Mouse (Mus musculus) embryonic facial prominence, embryonic 10.5 days (tissue): ENCODE data around the gene Ttll11. TPM values are rescaled to one million over a fixed set of nuclear protein-coding genes. Genes with fewer than 3 reads are reported as not detected.
A peak's percentile ranks its signal among the peaks of the same experiment; 100 is the strongest.

Experiments
- DNase-seq: peaks from one replicate; pipeline ENCODE4 v3.0.0-alpha.2; 2017; ENCODE audit warnings: low spot score
- H3K27ac ChIP-seq: fragments of 300-500 bp; sonication (generic); replicated peaks from 2 replicates; pipeline ENCODE4 v1.5.1; 2016; ENCODE audit warnings: mild to moderate bottlenecking
- H3K27me3 ChIP-seq: fragments of 300-500 bp; sonication (generic); replicated peaks from 2 replicates; pipeline ENCODE4 v1.6.1; 2016; ENCODE audit warnings: low read depth, mild to moderate bottlenecking; ENCODE audit not compliant: poor library complexity, severe bottlenecking
- H3K36me3 ChIP-seq: fragments of 300-500 bp; sonication (generic); replicated peaks from 2 replicates; pipeline ENCODE4 v1.6.1; 2016; ENCODE audit warnings: mild to moderate bottlenecking, moderate library complexity
- H3K4me1 ChIP-seq: fragments of 300-500 bp; sonication (generic); 2 replicates; pipeline ENCODE4 v1.6.1; 2016
- H3K4me3 ChIP-seq: fragments of 300-500 bp; sonication (generic); 2 replicates; pipeline ENCODE4 v1.5.1; 2016; ENCODE audit warnings: mild to moderate bottlenecking, moderate library complexity
- H3K9me3 ChIP-seq: fragments of 300-500 bp; sonication (generic); 2 replicates; pipeline ENCODE4 v1.6.1; 2016; ENCODE audit warnings: mild to moderate bottlenecking
- WGBS: fragments of 180-500 bp; shearing (Covaris S2); methylation state at CpG from one replicate; pipeline ENCODE4 v1.1.7; 2016; 5-methylcytosine and 5-hydroxymethylcytosine counted together
- polyA plus RNA-seq: library from polyadenylated mRNA; unstranded; fragments of >200 nt; fragmentation: Nextera tagmentation; extraction: Ambion mirVana; gene quantifications from 2 replicates; pipeline ENCODE4 v1.2.1, GENCODE M21; 2016

Ttll11 gene
- polyA plus RNA-seq, 1 experiment from 2014 or later = 0.85 TPM

- 95% methylated on average over 2 of the region's 2 CpGs for WGBS
- Histone ChIP-seq H3K27me3 (no peaks in the 10 kb centered on the region), H3K4me1 (peaks cover 37% of the 10 kb centered on the region), H3K4me3 (no peak overlapping the region), H3K27ac (no peak overlapping the region), H3K9me3 (no peaks in the 10 kb centered on the region), H3K36me3 (peaks cover 26% of the 10 kb centered on the region)
- DNase-seq = no peak
Measured at GRCm38 (mm10) chr2:35735001-35735400, 244.7 kb downstream of the Ttll11 start.

- 81% methylated on average over 18 of the region's 18 CpGs for WGBS
- no peak for DNase-seq
- Histone ChIP-seq H3K36me3 (peaks cover 57% of the 10 kb centered on the region), H3K4me3 (no peak overlapping the region), H3K9me3 (no peaks in the 10 kb centered on the region), H3K4me1 (peaks cover 37% of the 10 kb centered on the region), H3K27me3 (no peaks in the 10 kb centered on the region), H3K27ac (no peak overlapping the region)
Measured at GRCm38 (mm10) chr2:35731671-35732449, 247.9 kb downstream of the Ttll11 start.

DNA sequence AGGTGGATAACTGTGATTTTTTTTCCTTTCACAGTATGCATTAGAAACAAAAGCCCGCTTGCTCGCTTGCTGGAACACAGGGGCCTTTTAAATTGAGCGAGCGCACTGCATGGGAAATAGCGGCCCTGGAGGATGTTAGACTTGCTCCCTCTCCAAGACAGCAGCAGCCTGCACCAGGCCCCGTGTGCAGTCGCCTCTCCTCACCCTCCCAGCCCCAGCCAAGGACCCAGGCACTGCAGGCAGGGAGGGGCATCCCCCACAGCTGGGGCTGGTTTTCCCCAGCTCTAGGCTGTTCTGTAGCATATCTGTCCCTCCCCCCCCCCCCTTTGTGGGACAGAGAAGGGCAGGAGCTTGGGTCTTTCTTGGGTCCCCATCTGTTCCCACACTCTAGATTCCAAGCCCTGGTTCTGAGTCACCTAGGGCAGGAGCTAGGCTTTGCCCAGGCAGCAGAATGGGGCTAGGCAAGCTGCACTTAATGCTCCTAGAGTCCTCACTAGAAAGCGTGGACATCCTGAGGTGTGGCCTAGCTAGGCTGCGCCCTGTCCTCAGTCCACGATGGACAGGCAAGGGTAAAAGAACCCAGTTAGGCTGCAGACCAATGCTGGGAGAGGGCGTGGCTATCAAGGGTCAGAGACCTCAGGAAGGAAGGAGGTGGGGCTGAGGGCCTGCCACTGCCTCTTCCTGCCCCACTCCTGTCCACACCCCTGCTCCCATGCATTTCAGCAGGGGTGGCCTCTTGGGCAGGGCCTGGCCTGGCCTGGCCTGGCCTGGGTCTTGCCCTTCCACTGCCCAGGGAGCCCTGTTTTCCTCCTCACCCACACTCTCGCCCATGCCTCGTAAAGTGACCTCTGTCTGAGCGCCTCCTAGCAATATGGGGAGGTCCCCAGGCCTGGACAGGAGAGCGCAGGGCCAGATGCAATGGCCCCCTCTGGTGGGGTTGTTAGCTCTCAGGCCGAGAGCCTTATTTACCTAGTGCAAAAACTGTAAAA is 250.3 kb downstream of the Ttll11 start:
- Histone ChIP-seq H3K27me3 (no peaks in the 10 kb centered on the region), H3K27ac (peak overlapping the region; percentile 68), H3K9me3 (no peaks in the 10 kb centered on the region), H3K4me1 (peaks cover 35% of the 10 kb centered on the region), H3K36me3 (peaks cover 81% of the 10 kb centered on the region), H3K4me3 (no peak overlapping the region)
- 38% methylated on average over 16 of the region's 16 CpGs for WGBS
- peak; percentile 69 for DNase-seq

DNA sequence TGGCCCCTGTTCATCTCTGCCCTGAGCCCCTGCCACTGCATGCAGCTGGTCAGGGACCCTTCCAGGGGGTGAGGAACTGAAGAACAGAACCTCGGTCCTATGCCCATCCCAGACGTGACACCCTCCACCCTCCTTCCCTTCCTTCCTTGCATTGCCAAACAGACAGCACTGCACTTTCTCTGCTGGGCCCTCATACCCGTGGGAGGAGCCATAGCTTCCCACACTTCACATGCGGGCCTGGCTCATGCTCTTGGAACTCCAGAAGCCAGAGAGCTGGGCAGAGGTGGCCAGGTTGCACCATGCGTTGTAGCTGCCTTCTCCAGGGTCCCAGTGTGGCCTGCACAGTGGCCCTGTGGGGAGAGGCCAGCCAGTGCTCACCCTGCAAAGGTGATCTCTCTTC is 251.1 kb downstream of the Ttll11 start:
- Histone ChIP-seq H3K27me3 (no peaks in the 10 kb centered on the region), H3K4me1 (peaks cover 35% of the 10 kb centered on the region), H3K4me3 (no peak overlapping the region), H3K36me3 (peaks cover 87% of the 10 kb centered on the region), H3K27ac (peak overlapping the region; percentile 68), H3K9me3 (no peaks in the 10 kb centered on the region)
- DNase-seq = no peak
- 44% methylated on average over 5 of the region's 5 CpGs for WGBS

- no peak overlapping the region for H3K4me3 ChIP-seq
- H3K4me1 ChIP-seq = peaks cover 10% of the 10 kb centered on the region
- H3K27ac ChIP-seq = no peak overlapping the region
- H3K27me3 ChIP-seq = no peaks in the 10 kb centered on the region
- WGBS = 90% methylated on average over 7 of the region's 7 CpGs
- peaks cover 98% of the 10 kb centered on the region for H3K36me3 ChIP-seq
- H3K9me3 ChIP-seq = no peaks in the 10 kb centered on the region
- no peak for DNase-seq
Measured at GRCm38 (mm10) chr2:35723691-35724090, 256.0 kb downstream of the Ttll11 start.

DNA sequence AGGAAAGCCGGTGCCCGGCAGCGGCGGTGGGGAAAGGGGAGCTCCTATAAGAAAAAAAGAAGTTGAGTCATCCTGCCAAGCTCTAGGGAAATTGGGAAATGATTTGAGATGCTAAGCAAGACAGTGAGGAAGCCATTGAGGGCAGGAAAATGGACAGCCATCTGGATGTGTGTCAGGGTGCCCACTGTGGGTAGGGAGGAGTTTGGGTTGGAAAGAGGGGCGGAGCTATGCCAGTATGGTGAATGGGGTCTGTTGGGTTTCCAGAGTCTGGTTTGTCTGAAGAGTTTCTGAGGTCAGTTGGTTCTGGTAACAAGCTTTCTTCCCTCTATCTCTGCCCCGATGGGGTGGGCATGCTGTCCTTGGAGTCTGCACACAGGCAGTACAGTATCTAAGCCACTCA is 256.4 kb downstream of the Ttll11 start:
- DNase-seq = no peak
- no peaks in the 10 kb centered on the region for H3K9me3 ChIP-seq
- WGBS = 97% methylated on average over 6 of the region's 6 CpGs
- H3K4me3 ChIP-seq = no peak overlapping the region
- no peak overlapping the region for H3K27ac ChIP-seq
- H3K4me1 ChIP-seq = peaks cover 6% of the 10 kb centered on the region
- peaks cover 98% of the 10 kb centered on the region for H3K36me3 ChIP-seq
- no peaks in the 10 kb centered on the region for H3K27me3 ChIP-seq

DNA sequence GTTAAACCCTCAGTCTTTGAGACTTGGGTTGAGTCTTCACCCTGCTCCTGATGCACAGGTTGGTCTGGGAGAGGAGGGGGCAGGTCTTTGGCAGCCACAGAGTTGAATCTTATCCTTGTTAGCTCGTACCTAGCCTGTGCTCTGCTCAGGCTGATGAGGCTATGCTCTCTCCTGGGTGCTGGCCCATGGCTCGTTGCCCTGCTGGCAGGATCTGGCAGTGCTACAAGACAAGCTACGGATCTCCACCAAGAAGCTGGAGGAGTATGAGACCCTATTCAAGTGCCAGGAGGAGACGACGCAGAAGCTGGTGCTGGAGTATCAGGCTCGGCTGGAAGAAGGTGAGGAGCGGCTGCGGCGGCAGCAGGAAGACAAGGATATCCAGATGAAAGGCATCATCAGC is 256.9 kb downstream of the Ttll11 start:
- no peaks in the 10 kb centered on the region for H3K27me3 ChIP-seq
- peaks cover 98% of the 10 kb centered on the region for H3K36me3 ChIP-seq
- H3K27ac ChIP-seq = no peak overlapping the region
- H3K9me3 ChIP-seq = no peaks in the 10 kb centered on the region
- H3K4me1 ChIP-seq = peaks cover 1% of the 10 kb centered on the region; the same call in 1 of the 2 replicates
- DNase-seq = no peak
- no peak overlapping the region for H3K4me3 ChIP-seq
- whole genome bisulfite sequencing = 93% methylated on average over 9 of the region's 9 CpGs

DNA sequence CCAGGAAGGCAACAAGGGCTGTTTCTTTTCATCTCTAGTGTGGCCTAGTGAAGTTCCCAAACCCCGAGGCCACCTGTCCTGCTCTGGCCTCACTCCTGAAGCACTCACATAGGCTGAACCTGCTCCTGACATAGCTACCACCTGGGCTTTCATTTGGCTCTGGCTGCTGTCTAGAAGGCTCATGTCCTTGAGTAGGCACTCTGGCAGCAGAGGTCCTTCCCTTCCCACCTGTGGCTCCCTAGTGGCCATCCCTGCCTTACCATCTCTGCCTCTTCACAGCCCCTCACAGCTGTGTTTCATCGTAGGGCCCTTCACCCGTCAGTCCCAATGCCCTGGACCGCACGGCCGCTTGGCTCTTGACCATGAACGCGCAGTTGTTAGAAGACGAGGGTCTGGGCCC is 258.8 kb downstream of the Ttll11 start:
- Histone ChIP-seq H3K9me3 (no peaks in the 10 kb centered on the region), H3K4me3 (no peak overlapping the region), H3K36me3 (peaks cover 98% of the 10 kb centered on the region), H3K27ac (no peak overlapping the region), H3K4me1 (no peaks in the 10 kb centered on the region), H3K27me3 (no peaks in the 10 kb centered on the region)
- 93% methylated on average over 9 of the region's 9 CpGs for WGBS
- DNase-seq = no peak

DNA sequence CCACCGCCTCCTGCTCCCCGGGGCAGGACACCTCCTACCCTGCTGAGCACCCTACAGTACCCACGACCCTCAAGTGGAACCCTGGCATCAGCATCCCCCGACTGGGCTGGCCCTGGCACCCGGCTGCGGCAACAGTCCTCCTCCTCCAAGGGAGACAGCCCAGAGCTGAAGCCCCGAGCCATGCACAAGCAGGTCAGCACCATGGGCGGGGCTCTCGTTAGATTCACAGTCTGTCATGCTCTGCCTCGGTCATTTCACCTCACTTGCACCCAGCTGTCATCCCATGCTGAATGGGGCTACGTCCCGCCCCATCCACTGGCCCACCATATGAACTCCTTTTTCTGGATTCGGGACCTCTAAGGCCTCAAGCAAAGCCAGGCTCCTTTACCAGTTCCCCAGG is 259.2 kb downstream of the Ttll11 start:
- 92% methylated on average over 13 of the region's 13 CpGs for WGBS
- H3K36me3 ChIP-seq = peaks cover 98% of the 10 kb centered on the region
- no peaks in the 10 kb centered on the region for H3K9me3 ChIP-seq
- no peaks in the 10 kb centered on the region for H3K27me3 ChIP-seq
- no peak overlapping the region for H3K4me3 ChIP-seq
- DNase-seq = no peak
- H3K27ac ChIP-seq = no peak overlapping the region
- no peaks in the 10 kb centered on the region for H3K4me1 ChIP-seq

DNA sequence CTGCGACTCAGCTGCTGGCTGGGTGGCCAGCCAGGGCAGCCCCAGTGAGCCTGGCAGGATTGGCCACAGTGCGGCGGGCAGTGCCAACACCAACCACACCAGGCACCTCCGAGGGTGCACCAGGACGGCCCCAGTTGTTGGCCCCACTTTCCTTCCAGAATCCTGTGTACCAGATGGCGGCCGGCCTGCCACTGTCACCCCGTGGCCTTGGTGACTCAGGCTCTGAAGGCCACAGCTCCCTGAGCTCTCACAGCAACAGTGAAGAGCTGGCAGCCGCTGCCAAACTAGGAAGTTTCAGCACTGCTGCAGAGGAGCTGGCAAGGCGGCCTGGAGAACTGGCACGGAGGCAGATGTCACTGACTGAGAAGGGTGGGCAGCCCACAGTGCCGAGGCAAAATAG is 259.6 kb downstream of the Ttll11 start:
- no peaks in the 10 kb centered on the region for H3K27me3 ChIP-seq
- DNase-seq = no peak
- no peak overlapping the region for H3K27ac ChIP-seq
- H3K9me3 ChIP-seq = no peaks in the 10 kb centered on the region
- H3K4me1 ChIP-seq = no peaks in the 10 kb centered on the region
- no peak overlapping the region for H3K4me3 ChIP-seq
- 95% methylated on average over 12 of the region's 12 CpGs for WGBS
- peaks cover 98% of the 10 kb centered on the region for H3K36me3 ChIP-seq

- H3K4me3 ChIP-seq = no peak overlapping the region
- no peak for DNase-seq
- H3K27ac ChIP-seq = no peak overlapping the region
- no peaks in the 10 kb centered on the region for H3K9me3 ChIP-seq
- H3K27me3 ChIP-seq = no peaks in the 10 kb centered on the region
- 91% methylated on average over 12 of the region's 12 CpGs for WGBS
- peaks cover 99% of the 10 kb centered on the region for H3K36me3 ChIP-seq
- H3K4me1 ChIP-seq = no peaks in the 10 kb centered on the region
Measured at GRCm38 (mm10) chr2:35719230-35720005, 260.3 kb downstream of the Ttll11 start.

DNA sequence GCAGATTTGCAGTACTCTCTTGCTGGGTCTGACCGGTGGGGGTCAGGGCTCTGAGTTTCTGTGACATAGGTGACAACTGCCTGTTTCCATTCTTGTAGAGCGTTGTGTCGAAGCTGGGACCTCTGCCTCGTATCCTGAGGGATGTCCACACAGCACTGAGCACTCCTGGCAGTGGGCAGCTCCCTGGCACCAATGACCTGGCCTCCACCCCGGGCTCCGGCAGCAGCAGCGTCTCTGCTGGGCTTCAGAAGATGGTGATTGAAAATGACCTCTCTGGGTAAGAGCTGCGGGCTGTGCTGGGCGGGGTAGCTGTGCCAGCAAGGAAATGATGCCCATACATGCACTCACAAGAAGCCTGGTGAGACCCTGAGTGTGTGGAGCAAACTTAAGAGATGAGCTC is 261.1 kb downstream of the Ttll11 start:
- Histone ChIP-seq H3K9me3 (no peaks in the 10 kb centered on the region), H3K4me1 (no peaks in the 10 kb centered on the region), H3K27me3 (no peaks in the 10 kb centered on the region), H3K36me3 (peaks cover 100% of the 10 kb centered on the region), H3K4me3 (no peak overlapping the region), H3K27ac (no peak overlapping the region)
- WGBS = 92% methylated on average over 9 of the region's 9 CpGs
- no peak for DNase-seq
